Mouse (Mus musculus): ENCODE results near the gene Cox7b. TPM values are rescaled to one million over a fixed set of nuclear protein-coding genes. Genes with fewer than 3 reads are reported as not detected.
"Not testable (repeated sequence)": the region's sequence is repeated elsewhere in the genome, so short reads cannot be mapped to it uniquely, and the experiment has no call there.

The Cox7b gene
- 401 and 490 TPM in 2 replicates for polyA plus RNA-seq (2015; fragmentation: Nextera tagmentation; extraction: Ambion mirVana)

DNA sequence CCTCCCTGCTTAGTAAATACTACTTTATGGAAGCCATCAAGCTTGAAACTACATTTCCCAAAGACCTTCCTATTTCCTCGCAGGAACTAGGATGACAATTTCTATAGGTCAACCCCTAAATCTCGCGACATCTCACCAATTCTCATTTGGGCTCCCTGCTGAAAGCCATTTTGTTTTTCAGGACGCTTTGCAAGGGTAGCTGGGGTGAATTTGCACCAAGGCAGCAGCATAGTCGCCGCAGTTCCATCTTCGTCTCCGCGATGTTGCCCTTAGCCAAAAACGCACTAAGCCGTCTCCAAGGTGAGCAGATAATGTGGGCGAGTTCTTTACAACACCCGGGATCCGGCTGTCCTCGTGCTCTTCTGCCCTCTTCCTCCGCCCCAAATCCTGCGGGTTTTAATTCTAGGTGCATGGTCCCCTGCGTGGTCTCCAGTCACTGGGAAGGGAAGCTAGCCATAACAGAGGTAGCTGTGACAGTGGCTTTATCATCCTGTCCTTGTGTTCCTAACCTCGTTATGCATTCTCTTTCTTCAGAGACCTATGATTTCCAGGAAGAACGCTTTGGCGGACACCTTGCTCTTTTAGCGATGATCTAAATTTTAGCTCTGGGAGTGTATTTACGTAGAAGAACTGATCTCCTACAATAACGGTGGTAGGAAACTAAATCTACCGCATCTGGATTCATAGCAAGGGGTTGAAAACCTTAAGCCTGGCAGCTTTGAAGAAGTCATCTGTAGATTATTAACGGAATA is at the start of gene Cox7b:
Cox7b (plus strand) TSS at position 130 of the 752 bp plus-strand sequence.
- peak within 1 kb of the TSS; percentile 87 for H3K27ac ChIP-seq (replicated peaks)
- peak within 1 kb of the TSS; percentile 58 for H3K4me3 ChIP-seq
- no peaks in the 10 kb centered on the region for H3K36me3 ChIP-seq
- H3K9ac ChIP-seq: peak within 1 kb of the TSS; percentile 68
- H3K27me3 ChIP-seq: no peaks in the 10 kb centered on the region
- peak; percentile 37 for ATAC-seq (ENCODE audit: low FRiP score, low read depth)
- 18% methylated on average over 26 of the region's 26 CpGs for WGBS
- no peaks in the 10 kb centered on the region for H3K9me3 ChIP-seq
- H3K4me2 ChIP-seq: peak within 1 kb of the TSS; percentile 49
- peaks cover 8% of the 10 kb centered on the region for H3K4me1 ChIP-seq (replicated peaks)

DNA sequence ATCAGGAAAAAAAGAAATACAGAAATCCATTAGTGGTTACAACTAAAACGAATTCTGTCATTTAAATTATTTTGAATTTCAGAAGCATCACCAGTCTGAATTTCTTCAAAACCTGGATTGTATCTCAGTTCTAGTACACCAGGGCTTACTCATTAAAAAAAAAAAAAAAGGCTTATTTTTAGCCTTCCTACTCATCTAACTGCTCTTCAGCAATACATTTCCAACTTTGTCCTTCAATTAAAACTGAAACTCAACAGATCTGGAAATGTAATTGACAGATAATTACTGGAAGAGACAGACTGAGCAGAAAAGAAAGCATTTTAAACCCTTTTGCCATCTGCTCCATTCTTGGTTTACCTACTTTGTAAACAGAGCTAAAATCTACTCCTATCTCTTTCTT is 13.9 kb upstream of the Cox7b start:
- Histone ChIP-seq H3K36me3 (no peaks in the 10 kb centered on the region), H3K4me3 (no peak overlapping the region), H3K4me2 (no peak overlapping the region), H3K27me3 (no peaks in the 10 kb centered on the region), H3K4me1 (replicated peaks) (no peaks in the 10 kb centered on the region), H3K9ac (no peak overlapping the region), H3K27ac (replicated peaks) (no peak overlapping the region), H3K9me3 (no peaks in the 10 kb centered on the region)
- ATAC-seq (ENCODE audit: low FRiP score, low read depth): no peak
- WGBS: 73% methylated on average over 1 of the region's 1 CpGs

DNA sequence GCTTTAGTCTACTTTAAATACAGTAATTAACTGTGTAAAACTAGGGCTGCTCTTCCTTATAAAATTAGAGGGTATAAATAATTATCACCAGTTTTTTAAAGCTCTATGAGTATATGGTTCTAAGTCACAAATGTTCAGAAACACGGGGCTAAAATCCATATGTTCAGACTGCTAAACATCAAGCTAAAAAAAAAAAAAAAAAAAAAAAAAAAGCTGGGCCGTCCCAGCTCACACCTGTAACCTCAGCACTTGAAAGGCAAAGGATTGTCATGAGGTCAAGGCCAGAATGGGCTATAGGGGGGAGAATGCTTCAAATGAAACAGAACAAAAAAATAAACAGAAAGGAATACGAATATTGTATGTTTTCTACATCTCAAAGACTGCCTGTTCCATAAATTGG is 4.7 kb upstream of the Cox7b start:
- H3K4me3 ChIP-seq: peak overlapping the region; percentile 64

DNA sequence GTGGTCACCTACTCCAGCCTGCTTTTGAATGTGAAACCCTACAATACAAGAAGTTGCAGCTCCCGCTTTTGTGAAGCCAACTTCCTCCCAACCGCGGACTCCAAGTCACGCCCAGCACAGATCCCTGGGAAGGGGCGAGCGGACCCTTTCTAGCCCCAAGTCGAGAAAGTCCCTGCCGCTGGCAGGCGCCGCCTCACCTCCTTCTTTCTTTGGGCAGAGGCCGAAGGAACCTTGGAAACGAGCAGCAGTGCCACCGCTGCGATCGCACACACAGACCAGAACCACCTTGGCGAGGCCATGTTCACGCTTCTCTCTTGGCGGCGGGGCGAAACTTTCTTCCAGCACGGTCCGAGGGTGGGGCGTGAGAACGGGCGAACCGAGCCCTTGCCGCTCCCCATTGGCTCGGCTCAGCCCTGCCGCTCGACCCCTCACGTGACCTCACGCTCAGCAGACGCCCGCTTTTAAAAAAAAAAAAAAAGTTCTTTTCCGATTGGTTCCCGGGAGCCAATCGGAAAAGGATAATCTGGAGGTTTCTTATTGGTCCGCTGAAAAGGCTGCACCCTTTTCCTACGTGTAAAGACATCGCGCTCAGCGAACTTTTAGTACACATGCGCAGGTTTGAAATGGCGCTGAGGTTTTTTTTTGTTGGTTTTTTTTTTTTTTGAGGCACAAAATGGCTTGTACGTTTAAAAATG is 3.9 kb upstream of the Cox7b start, which contains the start of gene Magt1:
Magt1 (minus strand) TSS at position 442 of the 695 bp plus-strand sequence.
- no peaks in the 10 kb centered on the region for H3K36me3 ChIP-seq
- 0 out of 2 replicates have a peak, but pooled peaks cover 5% of the 10 kb centered on the region for H3K4me1 ChIP-seq (replicated peaks)
- H3K9ac ChIP-seq: peak within 1 kb of the TSS; percentile 47
- ATAC-seq (ENCODE audit: low FRiP score, low read depth): peak; percentile 95
- peak within 1 kb of the TSS; percentile 64 for H3K4me3 ChIP-seq
- no peaks in the 10 kb centered on the region for H3K9me3 ChIP-seq
- peak within 1 kb of the TSS; percentile 60 for H3K4me2 ChIP-seq
- 21% methylated on average over 45 of the region's 45 CpGs for WGBS
- no peaks in the 10 kb centered on the region for H3K27me3 ChIP-seq
- peak within 1 kb of the TSS; percentile 87 for H3K27ac ChIP-seq (replicated peaks)

More for the DNA sequence above, 4.7 kb upstream of the Cox7b start:
- H3K4me2 ChIP-seq: peak overlapping the region; percentile 60
- 0 out of 2 replicates have a peak, but pooled peaks cover 5% of the 10 kb centered on the region for H3K4me1 ChIP-seq (replicated peaks)
- no peaks in the 10 kb centered on the region for H3K9me3 ChIP-seq
- WGBS: 17% methylated on average over 3 of the region's 3 CpGs
- no peaks in the 10 kb centered on the region for H3K27me3 ChIP-seq
- H3K27ac ChIP-seq (replicated peaks): no peak overlapping the region
- 0 out of 2 replicates have a peak overlapping the region, but pooled peaks have one; percentile 47 for H3K9ac ChIP-seq
- no peak for ATAC-seq (ENCODE audit: low FRiP score, low read depth)
- no peaks in the 10 kb centered on the region for H3K36me3 ChIP-seq

DNA sequence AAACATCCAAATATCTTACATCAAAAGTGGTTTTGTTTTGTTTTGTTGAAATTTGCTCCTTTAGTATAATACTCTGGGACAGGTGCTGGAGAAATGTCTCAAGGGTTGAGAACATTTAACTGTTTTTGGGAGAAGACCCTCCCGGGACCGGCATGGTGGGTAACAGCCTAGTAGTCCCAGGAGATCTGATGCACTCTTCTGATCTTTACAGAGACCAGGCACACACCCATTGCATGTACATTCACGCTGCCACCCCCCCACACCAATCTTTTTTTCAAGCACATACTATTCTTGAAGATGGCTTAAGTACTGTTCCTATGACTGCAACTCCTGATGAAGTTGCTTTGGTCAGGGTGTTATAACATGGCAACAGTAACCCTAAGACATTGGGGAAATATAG is 2.9 kb upstream of the Cox7b start:
- peaks cover 13% of the 10 kb centered on the region for H3K4me1 ChIP-seq (replicated peaks)
- H3K27me3 ChIP-seq: no peaks in the 10 kb centered on the region
- 68% methylated on average over 3 of the region's 3 CpGs for WGBS
- H3K4me2 ChIP-seq: peak overlapping the region; percentile 57
- peak overlapping the region; percentile 87 for H3K27ac ChIP-seq (replicated peaks)
- ATAC-seq (ENCODE audit: low FRiP score, low read depth): no peak
- no peak overlapping the region for H3K9ac ChIP-seq
- H3K4me3 ChIP-seq: peak overlapping the region; percentile 64
- no peaks in the 10 kb centered on the region for H3K9me3 ChIP-seq
- no peaks in the 10 kb centered on the region for H3K36me3 ChIP-seq

DNA sequence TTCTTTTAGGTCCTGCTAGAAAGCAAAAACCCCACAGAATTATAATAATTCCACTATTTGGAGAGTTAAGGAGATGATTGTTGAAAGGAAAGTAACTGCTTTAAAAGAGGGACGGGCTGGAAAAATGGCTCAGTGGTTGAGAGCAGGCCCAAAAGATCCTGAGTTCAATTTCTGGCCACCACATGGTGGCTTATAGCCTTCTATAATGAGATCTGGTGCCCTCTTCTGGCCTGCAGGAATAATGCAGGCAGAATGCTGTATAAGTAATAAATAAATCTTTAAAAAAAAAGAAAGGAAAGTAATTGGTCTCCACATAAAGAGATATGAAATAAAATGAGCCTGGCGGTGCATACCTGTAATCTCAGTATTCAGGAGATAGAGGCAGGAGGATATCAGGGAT is 2.3 kb upstream of the Cox7b start:
- Histone ChIP-seq H3K9ac (no peak overlapping the region), H3K4me2 (no peak overlapping the region), H3K4me3 (no peak overlapping the region), H3K4me1 (replicated peaks) (peaks cover 13% of the 10 kb centered on the region), H3K27me3 (no peaks in the 10 kb centered on the region), H3K36me3 (no peaks in the 10 kb centered on the region), H3K27ac (replicated peaks) (no peak overlapping the region), H3K9me3 (no peaks in the 10 kb centered on the region)
- ATAC-seq (ENCODE audit: low FRiP score, low read depth): no peak
- WGBS: 28% methylated on average over 2 of the region's 2 CpGs

DNA sequence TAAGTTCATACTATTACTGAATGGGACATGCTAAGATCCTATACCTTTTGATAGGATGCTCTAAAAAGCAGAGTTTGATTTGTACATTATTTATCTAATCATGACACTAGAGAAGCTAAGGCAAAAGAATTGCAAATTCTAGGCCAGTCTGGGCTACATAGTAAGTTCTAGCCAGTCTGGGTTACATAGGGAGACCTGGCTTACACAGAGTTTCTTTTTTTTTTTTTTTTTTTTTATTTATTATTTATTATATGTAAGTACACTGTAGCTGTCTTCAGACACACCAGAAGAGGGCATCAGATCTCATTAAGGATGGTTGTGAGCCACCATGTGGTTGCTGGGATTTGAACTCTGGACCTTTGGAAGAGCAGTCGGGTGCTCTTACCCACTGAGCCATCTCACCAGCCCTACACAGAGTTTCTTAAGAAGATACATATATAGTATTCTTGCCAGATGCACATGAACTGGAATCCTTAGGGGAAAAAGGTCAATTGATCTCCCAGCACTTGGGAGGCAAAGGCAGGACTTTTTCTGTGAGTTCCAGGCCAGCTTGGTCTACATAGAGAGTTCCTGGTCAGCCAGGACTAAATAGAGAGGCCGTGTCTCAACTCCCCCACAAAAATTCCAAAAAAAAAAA is 641 bp upstream of the Cox7b start:
- peaks cover 13% of the 10 kb centered on the region for H3K4me1 ChIP-seq (replicated peaks)
- not testable (repeated sequence) for H3K36me3 ChIP-seq; H3K27ac ChIP-seq (replicated peaks); H3K9me3 ChIP-seq; H3K27me3 ChIP-seq; ATAC-seq (ENCODE audit: low FRiP score, low read depth); H3K9ac ChIP-seq; H3K4me3 ChIP-seq
- peak overlapping the region; percentile 49 for H3K4me2 ChIP-seq
- 70% methylated on average over 2 of the region's 2 CpGs for WGBS

DNA sequence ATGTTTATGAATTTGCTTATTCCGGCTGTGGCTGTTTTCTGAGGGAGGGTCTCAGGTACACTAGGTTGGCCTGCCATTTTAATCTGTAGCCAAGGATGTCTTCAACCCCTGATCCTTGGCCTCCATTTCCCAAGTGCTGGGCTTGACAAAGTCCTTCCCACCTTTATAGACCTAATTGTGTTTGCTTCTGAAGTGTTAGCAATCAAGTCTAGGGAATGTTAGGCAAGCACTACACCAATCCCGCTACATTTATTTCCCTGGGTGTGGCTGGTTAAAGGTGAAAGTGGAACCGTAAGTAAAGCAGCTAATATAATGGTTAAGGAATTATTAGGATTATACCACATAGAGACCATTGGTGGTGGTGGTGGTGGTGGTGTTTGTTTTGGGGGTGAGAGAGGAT is 1.6 kb downstream of the Cox7b start:
- Histone ChIP-seq H3K27me3 (no peaks in the 10 kb centered on the region), H3K4me1 (replicated peaks) (peaks cover 8% of the 10 kb centered on the region), H3K36me3 (no peaks in the 10 kb centered on the region), H3K27ac (replicated peaks) (no peak overlapping the region), H3K4me3 (0 out of 2 replicates have a peak overlapping the region, but pooled peaks have one; percentile 58), H3K9ac (no peak overlapping the region), H3K4me2 (peak overlapping the region; percentile 49), H3K9me3 (no peaks in the 10 kb centered on the region)
- ATAC-seq (ENCODE audit: low FRiP score, low read depth): no peak
- 94% methylated on average over 3 of the region's 3 CpGs for WGBS

DNA sequence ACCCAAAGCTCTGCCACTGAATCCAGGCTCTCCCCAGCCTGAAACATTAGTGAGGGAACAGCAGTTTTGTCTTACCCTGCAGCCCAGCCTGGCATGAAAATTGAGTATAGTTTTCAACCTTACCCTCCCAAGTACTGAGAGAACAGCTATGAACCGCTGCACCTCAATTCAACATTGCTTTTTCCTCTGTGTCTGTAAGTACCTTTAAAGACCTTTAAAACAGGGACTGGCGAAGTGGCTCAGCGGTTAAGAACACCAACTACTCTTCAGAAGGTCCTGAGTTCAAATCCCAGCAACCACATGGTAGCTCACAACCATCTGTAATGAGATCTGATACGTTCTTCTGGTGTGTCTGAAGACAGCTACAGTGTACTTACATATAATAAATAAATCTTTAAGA is 2.0 kb downstream of the Cox7b start:
- Histone ChIP-seq H3K36me3 (no peaks in the 10 kb centered on the region), H3K4me3 (no peak overlapping the region), H3K4me2 (peak overlapping the region; percentile 49; the same call in 1 of the 2 replicates), H3K27me3 (no peaks in the 10 kb centered on the region), H3K27ac (replicated peaks) (no peak overlapping the region), H3K9me3 (no peaks in the 10 kb centered on the region), H3K4me1 (replicated peaks) (peaks cover 8% of the 10 kb centered on the region), H3K9ac (no peak overlapping the region)
- WGBS: 89% methylated on average over 4 of the region's 4 CpGs
- ATAC-seq (ENCODE audit: low FRiP score, low read depth): no peak

DNA sequence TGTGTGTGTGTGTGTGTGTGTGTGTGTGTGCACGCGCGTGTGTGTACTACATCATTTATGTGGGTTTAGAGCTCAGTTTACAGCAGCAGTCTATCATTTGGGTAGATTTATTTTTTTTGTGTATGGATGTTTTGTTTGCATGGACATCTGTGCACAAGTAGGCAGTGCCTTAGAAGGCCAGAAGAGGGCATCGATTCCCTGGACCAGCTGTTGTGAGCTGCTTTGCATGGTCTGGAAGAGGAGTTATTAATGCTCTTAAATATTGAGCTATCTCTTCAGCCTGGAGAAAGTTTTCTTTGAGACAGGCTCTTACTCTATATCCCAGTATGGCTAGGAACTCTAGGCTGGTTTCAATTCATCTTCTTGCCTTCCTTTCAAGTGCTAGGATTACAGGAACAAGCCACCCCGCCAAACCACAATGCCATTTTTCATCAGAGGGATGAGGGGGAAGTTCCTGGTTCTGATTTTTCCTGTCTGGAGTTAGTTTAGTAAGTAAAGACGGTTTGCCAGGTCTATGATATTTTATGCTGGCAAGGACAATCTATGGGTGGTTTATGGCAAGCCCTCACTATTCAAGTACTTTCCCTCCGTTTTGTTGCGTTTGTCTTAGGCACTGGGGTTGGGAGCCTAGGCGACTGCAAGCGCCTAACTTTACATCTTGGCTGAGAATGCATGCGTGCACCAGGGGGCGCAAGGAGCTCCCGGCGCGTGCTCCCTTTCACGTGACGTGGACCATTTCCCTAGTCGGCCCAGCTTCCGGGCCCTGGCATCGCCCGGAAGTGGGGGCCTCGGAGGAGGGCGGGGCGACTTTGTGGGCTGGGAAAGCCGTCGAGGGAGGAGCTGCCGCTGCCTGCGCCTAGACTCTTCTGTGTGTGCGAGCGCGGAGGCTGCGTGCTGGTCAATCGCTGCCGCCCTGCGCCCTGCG is 11.2 kb downstream of the Cox7b start, which contains the start of gene Atp7a:
Atp7a (plus strand) TSS at position 859 of the 925 bp plus-strand sequence.
- Histone ChIP-seq H3K27me3 (no peaks in the 10 kb centered on the region), H3K27ac (replicated peaks) (peak within 1 kb of the TSS; percentile 63; the same call in 1 of the 2 replicates), H3K4me2 (peak within 1 kb of the TSS; percentile 56), H3K4me3 (peak within 1 kb of the TSS; percentile 59), H3K9ac (peak within 1 kb of the TSS; percentile 58), H3K4me1 (replicated peaks) (peaks cover 9% of the 10 kb centered on the region; the same call in 1 of the 2 replicates), H3K36me3 (no peaks in the 10 kb centered on the region), H3K9me3 (no peaks in the 10 kb centered on the region)
- 19% methylated on average over 36 of the region's 36 CpGs for WGBS
- peak; percentile 97 for ATAC-seq (ENCODE audit: low FRiP score, low read depth)

DNA sequence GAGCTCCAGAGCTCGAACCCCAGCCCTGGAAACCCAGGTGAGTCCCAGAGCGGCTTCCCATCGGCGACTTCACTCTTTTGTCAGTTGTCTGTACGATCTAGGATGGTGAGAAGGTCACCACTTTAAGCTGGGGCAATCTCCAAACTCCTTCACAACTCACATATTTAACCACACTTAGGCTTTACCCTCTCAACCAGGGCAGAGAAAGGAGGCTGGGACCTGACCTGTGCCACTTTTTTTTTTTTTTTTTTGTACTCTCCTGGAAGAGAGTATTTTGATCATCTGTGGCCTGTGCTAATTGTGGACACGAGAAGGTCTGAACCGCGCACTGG is 11.8 kb downstream of the Cox7b start:
- Histone ChIP-seq H3K4me3 (peak overlapping the region; percentile 59), H3K9ac (peak overlapping the region; percentile 58), H3K9me3 (no peaks in the 10 kb centered on the region), H3K36me3 (no peaks in the 10 kb centered on the region), H3K27me3 (no peaks in the 10 kb centered on the region), H3K4me2 (peak overlapping the region; percentile 56), H3K27ac (replicated peaks) (peak overlapping the region; percentile 63; the same call in 1 of the 2 replicates), H3K4me1 (replicated peaks) (peaks cover 9% of the 10 kb centered on the region; the same call in 1 of the 2 replicates)
- 19% methylated on average over 8 of the region's 8 CpGs for WGBS
- ATAC-seq (ENCODE audit: low FRiP score, low read depth): 0 out of 2 replicates have a peak, but pooled peaks have one; percentile 57
